Mouse (Mus musculus) hindbrain, embryonic 10.5 days (tissue): ENCODE data around the gene Avpr2. TPM values are rescaled to one million over a fixed set of nuclear protein-coding genes. Genes with fewer than 3 reads are reported as not detected.

Experiments used
- DNase-seq: peaks from one replicate; pipeline ENCODE4 v3.0.0-alpha.2; 2017; ENCODE audit warnings: low spot score
- H3K27ac ChIP-seq: fragments of 300-500 bp; sonication (generic); 2 replicates; pipeline ENCODE4 v1.5.1; 2016; ENCODE audit warnings: mild to moderate bottlenecking, moderate library complexity
- H3K27me3 ChIP-seq: fragments of 300-500 bp; sonication (generic); 2 replicates; pipeline ENCODE4 v1.6.1; 2016; ENCODE audit warnings: mild to moderate bottlenecking; ENCODE audit not compliant: poor library complexity, insufficient read depth, severe bottlenecking
- H3K36me3 ChIP-seq: fragments of 300-500 bp; sonication (generic); 2 replicates; pipeline ENCODE4 v1.6.1; 2016; ENCODE audit warnings: mild to moderate bottlenecking, moderate library complexity
- H3K4me1 ChIP-seq: fragments of 300-500 bp; sonication (generic); replicated peaks from 2 replicates; pipeline ENCODE4 v1.6.1; 2016; ENCODE audit warnings: mild to moderate bottlenecking
- H3K4me3 ChIP-seq: fragments of 300-500 bp; sonication (generic); 2 replicates; pipeline ENCODE4 v1.5.1; 2016; ENCODE audit warnings: mild to moderate bottlenecking, moderate library complexity
- H3K9me3 ChIP-seq: fragments of 300-500 bp; sonication (generic); 2 replicates; pipeline ENCODE4 v1.6.1; 2016; ENCODE audit warnings: mild to moderate bottlenecking, moderate library complexity
- WGBS: fragments of 180-500 bp; shearing (Covaris S2); methylation state at CpG from one replicate; pipeline ENCODE4 v1.1.7; 2016; 5-methylcytosine and 5-hydroxymethylcytosine counted together
- polyA plus RNA-seq: library from polyadenylated mRNA; unstranded; fragments of >200 nt; fragmentation: Nextera tagmentation; extraction: Ambion mirVana; gene quantifications from 2 replicates; pipeline ENCODE4 v1.2.1, GENCODE M21; 2016

Avpr2 gene
- polyA plus RNA-seq, result 0.16 TPM in 1 of 2 replicates, not detected in the other

- no peaks in the 10 kb centered on the region for H3K4me1 ChIP-seq
- no peaks in the 10 kb centered on the region for H3K36me3 ChIP-seq
- WGBS, result 81% methylated on average over 6 of the region's 6 CpGs
- H3K27ac ChIP-seq, result no peak within 1 kb of the TSS
- H3K27me3 ChIP-seq, result no peaks in the 10 kb centered on the region
- H3K4me3 ChIP-seq, result no peak within 1 kb of the TSS
- DNase-seq, result no peak
- no peaks in the 10 kb centered on the region for H3K9me3 ChIP-seq
These were observed at the start of gene Avpr2 for GRCm38 (mm10) chrX:73891551-73892152. TSS of gene Avpr2 (plus strand) at chrX:73892102.

GRCm38 (mm10) chrX:73854326-73855086, 37.4 kb upstream of the Avpr2 start:
- no peaks in the 10 kb centered on the region for H3K9me3 ChIP-seq
- no peak overlapping the region for H3K4me3 ChIP-seq
- H3K4me1 ChIP-seq, result no peaks in the 10 kb centered on the region
- 87% methylated on average over 9 of the region's 9 CpGs for WGBS
- H3K27ac ChIP-seq, result no peak overlapping the region
- no peak for DNase-seq
- H3K36me3 ChIP-seq, result no peaks in the 10 kb centered on the region
- 0 out of 2 replicates have a peak, but pooled peaks cover 3% of the 10 kb centered on the region for H3K27me3 ChIP-seq

- Histone ChIP-seq H3K4me1 (no peaks in the 10 kb centered on the region), H3K4me3 (no peak overlapping the region), H3K36me3 (no peaks in the 10 kb centered on the region), H3K9me3 (no peaks in the 10 kb centered on the region), H3K27me3 (0 out of 2 replicates have a peak, but pooled peaks cover 3% of the 10 kb centered on the region), H3K27ac (no peak overlapping the region)
- DNase-seq, result no peak
- WGBS, result 60% methylated on average over 3 of the region's 3 CpGs
These were observed 36.9 kb upstream of the Avpr2 start for GRCm38 (mm10) chrX:73855087-73855408.

- peak; percentile 17 for DNase-seq
- peaks cover 30% of the 10 kb centered on the region for H3K4me1 ChIP-seq
- WGBS, result 55% methylated on average over 3 of the region's 3 CpGs
- no peak overlapping the region for H3K4me3 ChIP-seq
- H3K36me3 ChIP-seq, result no peaks in the 10 kb centered on the region
- peak overlapping the region; percentile 40; the same call in 1 of the 2 replicates for H3K27ac ChIP-seq
- no peaks in the 10 kb centered on the region for H3K27me3 ChIP-seq
- H3K9me3 ChIP-seq, result no peaks in the 10 kb centered on the region
These were observed 27.2 kb upstream of the Avpr2 start for GRCm38 (mm10) chrX:73864692-73865091.

- Histone ChIP-seq H3K27me3 (no peaks in the 10 kb centered on the region), H3K4me1 (peaks cover 30% of the 10 kb centered on the region), H3K27ac (0 out of 2 replicates have a peak overlapping the region, but pooled peaks have one; percentile 29), H3K4me3 (no peak overlapping the region), H3K36me3 (no peaks in the 10 kb centered on the region), H3K9me3 (no peaks in the 10 kb centered on the region)
- 22% methylated on average over 3 of the region's 3 CpGs for WGBS
- DNase-seq, result no peak
These were observed 24.6 kb upstream of the Avpr2 start for GRCm38 (mm10) chrX:73867256-73867655.

GRCm38 (mm10) chrX:73867852-73868251, 24.1 kb upstream of the Avpr2 start:
- H3K9me3 ChIP-seq, result no peaks in the 10 kb centered on the region
- no peak for DNase-seq
- no peaks in the 10 kb centered on the region for H3K27me3 ChIP-seq
- no peak overlapping the region for H3K4me3 ChIP-seq
- 73% methylated on average over 1 of the region's 1 CpGs for WGBS
- no peaks in the 10 kb centered on the region for H3K36me3 ChIP-seq
- H3K27ac ChIP-seq, result 0 out of 2 replicates have a peak overlapping the region, but pooled peaks have one; percentile 29
- peaks cover 30% of the 10 kb centered on the region for H3K4me1 ChIP-seq

- H3K36me3 ChIP-seq, result no peaks in the 10 kb centered on the region
- 16% methylated on average over 5 of the region's 5 CpGs for WGBS
- H3K4me3 ChIP-seq, result no peak overlapping the region
- no peak overlapping the region for H3K27ac ChIP-seq
- no peaks in the 10 kb centered on the region for H3K9me3 ChIP-seq
- peak; percentile 35 for DNase-seq
- H3K27me3 ChIP-seq, result no peaks in the 10 kb centered on the region
- peaks cover 28% of the 10 kb centered on the region for H3K4me1 ChIP-seq
These were observed 22.6 kb upstream of the Avpr2 start for GRCm38 (mm10) chrX:73869334-73869733.

GRCm38 (mm10) chrX:73871474-73871873, 20.4 kb upstream of the Avpr2 start:
- Histone ChIP-seq H3K36me3 (no peaks in the 10 kb centered on the region), H3K9me3 (no peaks in the 10 kb centered on the region), H3K27me3 (peaks cover under 1% of the 10 kb centered on the region), H3K27ac (no peak overlapping the region), H3K4me1 (peaks cover 11% of the 10 kb centered on the region; the same call in 1 of the 2 replicates), H3K4me3 (no peak overlapping the region)
- no peak for DNase-seq

GRCm38 (mm10) chrX:73871956-73872355, 19.9 kb upstream of the Avpr2 start:
- no peaks in the 10 kb centered on the region for H3K36me3 ChIP-seq
- H3K4me1 ChIP-seq, result peaks cover 7% of the 10 kb centered on the region; the same call in 1 of the 2 replicates
- no peak overlapping the region for H3K4me3 ChIP-seq
- H3K9me3 ChIP-seq, result no peaks in the 10 kb centered on the region
- 69% methylated on average over 1 of the region's 1 CpGs for WGBS
- no peak for DNase-seq
- H3K27ac ChIP-seq, result no peak overlapping the region
- H3K27me3 ChIP-seq, result peaks cover 5% of the 10 kb centered on the region

- Histone ChIP-seq H3K4me1 (no peaks in the 10 kb centered on the region; the same call in 1 of the 2 replicates), H3K9me3 (no peaks in the 10 kb centered on the region), H3K36me3 (no peaks in the 10 kb centered on the region), H3K4me3 (no peak overlapping the region), H3K27ac (no peak overlapping the region), H3K27me3 (peaks cover 33% of the 10 kb centered on the region)
- WGBS, result 73% methylated on average over 2 of the region's 2 CpGs
- no peak for DNase-seq
These were observed 16.0 kb upstream of the Avpr2 start for GRCm38 (mm10) chrX:73875881-73876280.

- Histone ChIP-seq H3K27ac (no peak overlapping the region), H3K4me1 (no peaks in the 10 kb centered on the region; the same call in 1 of the 2 replicates), H3K4me3 (no peak overlapping the region), H3K36me3 (no peaks in the 10 kb centered on the region), H3K9me3 (no peaks in the 10 kb centered on the region), H3K27me3 (peaks cover 44% of the 10 kb centered on the region)
- 81% methylated on average over 1 of the region's 1 CpGs for WGBS
- DNase-seq, result no peak
These were observed 14.9 kb upstream of the Avpr2 start for GRCm38 (mm10) chrX:73877014-73877413.

- no peaks in the 10 kb centered on the region for H3K36me3 ChIP-seq
- peaks cover 44% of the 10 kb centered on the region for H3K27me3 ChIP-seq
- 19% methylated on average over 46 of the region's 48 CpGs for WGBS
- H3K27ac ChIP-seq, result peak overlapping the region; percentile 73
- peak; percentile 35 for DNase-seq
- H3K4me3 ChIP-seq, result peak overlapping the region; percentile 54
- no peaks in the 10 kb centered on the region for H3K9me3 ChIP-seq
- no peaks in the 10 kb centered on the region; the same call in 1 of the 2 replicates for H3K4me1 ChIP-seq
These were observed 11.5 kb upstream of the Avpr2 start for GRCm38 (mm10) chrX:73880194-73881035.
